In genomic region chr13:113830805-113831204, GRCm38 (mm10) we compare ENCODE assay signal across 25 mouse cellular contexts. TPM values are rescaled to one million over a fixed set of nuclear protein-coding genes. Genes with fewer than 3 reads are reported as not detected.
DNase-seq lines count a peak whose midpoint lies in the region; ATAC-seq and TF ChIP-seq lines count a peak whose summit lies in the region.
"Had no signal": no experiment of that assay in that cellular context is flagged by ENCODE, and none has a peak within 500 bp of the region (broad histone marks: within the 10 kb centered on the region; RNA-seq: fewer than 3 reads in every experiment).

No protein-coding gene starts in this region.

- TF ChIP-seq POLR2A in MEL (IDR thresholded peaks at IDR 0.05; ENCODE audit: control insufficient read depth in 1 of 2, insufficient read depth in 1 of 2, low read depth in 1 of 2, low read length in 2 of 2, poor library complexity in 1 of 2): 0 out of 4 replicates have a peak, but pooled peaks of 1 of the 2 experiments have one; percentile 19

- no peak overlapping the region for H3K9ac ChIP-seq in heart, embryonic 11.5 days (ENCODE audit: low read depth, low read length)
- no peak overlapping the region for H3K9ac ChIP-seq in liver, embryonic 12.5 days
- H3K9ac ChIP-seq in MEL (ENCODE audit: control insufficient read depth, low read depth, low read length, poor library complexity, severe bottlenecking): no peak overlapping the region; the same call in 1 of the 2 replicates
- H3K9ac ChIP-seq: embryonic facial prominence, embryonic 13.5 days; embryonic facial prominence, embryonic 15.5 days; forebrain, embryonic 12.5 days had no signal

- no peak for TF ChIP-seq CTCF in MEL (IDR thresholded peaks at IDR 0.05 in 2 of 3, conservative IDR thresholded peaks at IDR 0.05 in 1 of 3; ENCODE audit: control insufficient read depth in 1 of 3, insufficient read depth in 1 of 3, low read depth in 2 of 3, low read length in 3 of 3, poor library complexity in 1 of 3, severe bottlenecking in 1 of 3)

- TF ChIP-seq RAD21 in MEL (IDR thresholded peaks at IDR 0.05; ENCODE audit: low read depth, low read length): no peak

- intact Hi-C loops in gastrocnemius, postnatal 14 days (cut with DNase I; ENCODE audit: low total_unique reads): no loop called here
- intact Hi-C loops in left cerebral cortex, postnatal 25 days (cut with DNase I): no loop called here

- no peak overlapping the region for H3K4me3 ChIP-seq in heart, embryonic 11.5 days (ENCODE audit: low read depth, low read length)
- H3K4me3 ChIP-seq in liver, embryonic 12.5 days: no peak overlapping the region
- H3K4me3 ChIP-seq in MEL (ENCODE audit: control insufficient read depth in 1 of 2, insufficient read depth in 1 of 2, low read depth in 2 of 2, low read length in 2 of 2): no peak overlapping the region
- H3K4me3 ChIP-seq: embryonic facial prominence, embryonic 13.5 days; embryonic facial prominence, embryonic 15.5 days; erythroblast, embryonic 14.5 days; forebrain, embryonic 10.5 days; forebrain, embryonic 12.5 days had no signal

- DNase-seq in heart, adult 11 months: peak; percentile 46
- DNase-seq in liver (no peak), 416B (ENCODE audit: low read depth) (peak; percentile 50), MEL (ENCODE audit: low read depth, low spot score) (peak; percentile 71)
- no peak for DNase-seq in gastrocnemius, postnatal 14 days
- no peak for DNase-seq in left cerebral cortex, postnatal 25 days (ENCODE audit: low spot score in 2 of 2)
- DNase-seq: adrenal gland, adult 2 months; adrenal gland, postnatal 10 days; adrenal gland, postnatal 25 days; cerebellum, adult 11 months; cerebellum, adult 18-20 months; cerebellum, adult 8-10 months; cerebellum, adult 9-11 months; cerebellum, postnatal 14 days; cerebellum, postnatal 36 days; embryo, embryonic 11 days had no signal

- H3K27me3 ChIP-seq in heart, embryonic 11.5 days (ENCODE audit: control insufficient read depth, insufficient read depth, low read length): no peaks in the 10 kb centered on the region
- H3K27me3 ChIP-seq in liver, embryonic 12.5 days (replicated peaks): no peaks in the 10 kb centered on the region
- no peaks in the 10 kb centered on the region for H3K27me3 ChIP-seq in MEL (ENCODE audit: control insufficient read depth in 1 of 2, insufficient read depth in 2 of 2, low read length in 2 of 2)
- H3K27me3 ChIP-seq: embryonic facial prominence, embryonic 13.5 days; embryonic facial prominence, embryonic 15.5 days; forebrain, embryonic 12.5 days had no signal

- peaks cover 5% of the 10 kb centered on the region; the same call in 1 of the 2 replicates for H3K4me1 ChIP-seq in heart, embryonic 11.5 days (ENCODE audit: control insufficient read depth, insufficient read depth, low read length)
- peaks cover 36% of the 10 kb centered on the region for H3K4me1 ChIP-seq in liver, embryonic 12.5 days
- peaks cover 17 to 30% of the 10 kb centered on the region in 2 experiments for H3K4me1 ChIP-seq in MEL (ENCODE audit: control insufficient read depth in 1 of 2, insufficient read depth in 2 of 2, low read length in 2 of 2)
- H3K4me1 ChIP-seq: forebrain, embryonic 12.5 days had no signal

- no peaks in the 10 kb centered on the region for H3K36me3 ChIP-seq in heart, embryonic 11.5 days (ENCODE audit: control insufficient read depth, insufficient read depth, low read length)
- no peaks in the 10 kb centered on the region for H3K36me3 ChIP-seq in liver, embryonic 12.5 days
- H3K36me3 ChIP-seq in MEL (ENCODE audit: control insufficient read depth in 1 of 2, insufficient read depth in 2 of 2, low read length in 2 of 2): peaks cover 0 to 29% of the 10 kb centered on the region in 2 experiments; a peak in 2 of 4 replicates
- H3K36me3 ChIP-seq: embryonic facial prominence, embryonic 13.5 days; forebrain, embryonic 10.5 days; forebrain, embryonic 12.5 days had no signal

- no peak for ATAC-seq in heart, embryonic 11.5 days (replicated peaks; ENCODE audit: insufficient number of reproducible peaks, low FRiP score, low TSS enrichment)
- ATAC-seq in liver, embryonic 12.5 days: 0 out of 2 replicates have a peak, but pooled peaks have one; percentile 28
- ATAC-seq: forebrain, embryonic 14.5 days; forebrain, embryonic 16.5 days had no signal

- H3K79me2 ChIP-seq in MEL (ENCODE audit: control insufficient read depth, insufficient read depth, low read length, poor library complexity): no peaks in the 10 kb centered on the region

- 91% methylated on average over 3 of the region's 3 CpGs for WGBS in heart, embryonic 11.5 days (ENCODE audit: insufficient replicate concordance)
- 70% methylated on average over 3 of the region's 3 CpGs for whole genome bisulfite sequencing in liver, embryonic 12.5 days (ENCODE audit: insufficient replicate concordance)

- peak; percentile 43 to 59; a peak in 2 of 4 replicates for TF ChIP-seq EP300 in MEL (IDR thresholded peaks at IDR 0.05; ENCODE audit: low read depth in 1 of 2, low read length in 2 of 2)

- H3K27ac ChIP-seq in heart, embryonic 11.5 days (ENCODE audit: low read depth, low read length): no peak overlapping the region
- no peak overlapping the region for H3K27ac ChIP-seq in liver, embryonic 12.5 days
- H3K27ac ChIP-seq in MEL (ENCODE audit: control insufficient read depth, low read depth, low read length): peak overlapping the region; percentile 38
- H3K27ac ChIP-seq: embryonic facial prominence, embryonic 13.5 days; embryonic facial prominence, embryonic 15.5 days; forebrain, embryonic 10.5 days; forebrain, embryonic 12.5 days had no signal

- H3K9me3 ChIP-seq in heart, embryonic 11.5 days (replicated peaks; ENCODE audit: control insufficient read depth, low read length): no peaks in the 10 kb centered on the region
- H3K9me3 ChIP-seq in liver, embryonic 12.5 days (replicated peaks): no peaks in the 10 kb centered on the region
- no peaks in the 10 kb centered on the region for H3K9me3 ChIP-seq in MEL (replicated peaks; ENCODE audit: insufficient read depth, low read length)
- H3K9me3 ChIP-seq: embryonic facial prominence, embryonic 15.5 days; forebrain, embryonic 10.5 days had no signal

- H3K4me2 ChIP-seq in heart, embryonic 11.5 days: no peak overlapping the region
- H3K4me2 ChIP-seq in liver, embryonic 12.5 days: no peak overlapping the region
- H3K4me2 ChIP-seq: embryonic facial prominence, embryonic 13.5 days; embryonic facial prominence, embryonic 15.5 days; forebrain, embryonic 12.5 days had no signal

TF ChIP-seq in MEL, 35 proteins besides CTCF, POLR2A, EP300 and RAD21:
- TF ChIP-seq USF2 (IDR thresholded peaks at IDR 0.05; ENCODE audit: borderline replicate concordance in 1 of 2, insufficient read depth in 1 of 2, low read depth in 1 of 2, low read length in 2 of 2): no peak
- TF ChIP-seq NRF1 (IDR thresholded peaks at IDR 0.05; ENCODE audit: insufficient read depth, low read depth, low read length, poor library complexity, severe bottlenecking): no peak
- peak; percentile 65 for TF ChIP-seq TBP (IDR thresholded peaks at IDR 0.05; ENCODE audit: low read depth, low read length)
- TF ChIP-seq ETS1 (IDR thresholded peaks at IDR 0.05; ENCODE audit: low read depth, low read length): peak; percentile 37; the same call in 1 of the 2 replicates
- TF ChIP-seq E2F4 (IDR thresholded peaks at IDR 0.05; ENCODE audit: borderline replicate concordance, low read depth, low read length): no peak

RNA-seq across cellular contexts. Expression of gene Arl15, which starts 36.5 kb away (rescaled TPM):
- 9.4 and 10.1 TPM in 2 replicates for polyA plus RNA-seq in heart, embryonic 11.5 days (2014; fragmentation: Nextera tagmentation; extraction: Ambion mirVana)
- 4.4 and 5.3 TPM in 2 replicates for polyA plus RNA-seq in liver, embryonic 12.5 days (2016; fragmentation: Nextera tagmentation; extraction: Ambion mirVana)
- total RNA-seq in MEL (2012; rRNA removed): 3.6 and 4.2 TPM in 2 replicates
- 1 to 10 TPM in 1 of 2 experiments, not detected in 1; 5.8 TPM for polyA plus RNA-seq in MEL (2012; ENCODE audit: insufficient read depth in 1 of 2, insufficient read length in 2 of 2, low read depth in 1 of 2, low replicate concordance in 2 of 2, missing spikeins in 1 of 2)
- total RNA-seq in gastrocnemius, postnatal 14 days (2021): 1 to 10 TPM; 5.9 to 8.2 TPM
- total RNA-seq in left cerebral cortex, postnatal 25 days (2021): 10 to 100 TPM; 33.7 to 40.8 TPM
- polyA plus RNA-seq: erythroblast, embryonic 14.5 days had no signal

Comparison
In these comparisons a context has a peak if more than half of its experiments do, and no peak if none do; other contexts are left out.
1. DNase-seq: peak in heart, adult 11 months (single experiment), 416B (single experiment) and MEL (single experiment); none in liver (single experiment), gastrocnemius, postnatal 14 days (single experiment) and left cerebral cortex, postnatal 25 days (0 of 2).